Mouse (Mus musculus) limb, embryonic 11.5 days (tissue): Measurements from ENCODE around the gene Draxin. TPM values are rescaled to one million over a fixed set of nuclear protein-coding genes. Genes with fewer than 3 reads are reported as not detected.

Experiments
- ATAC-seq: fragments of 200-750 bp; cut with Nextera tagmentation; 2 replicates; pipeline ENCODE4 v1.8.0; 2017; ENCODE audit warnings: low read depth; ENCODE audit not compliant: insufficient number of reproducible peaks, low FRiP score, low TSS enrichment
- DNase-seq: peaks from one replicate; pipeline ENCODE4 v3.0.0-alpha.2; 2015; ENCODE audit warnings: low spot score
- H3K27ac ChIP-seq: fragments of 300-500 bp; sonication (generic); replicated peaks from 2 replicates; pipeline ENCODE4 v1.5.1; 2014; ENCODE audit warnings: low read depth, mild to moderate bottlenecking, low read length
- H3K27me3 ChIP-seq: fragments of 300-500 bp; sonication (generic); 2 replicates; pipeline ENCODE4 v1.6.1; 2014; ENCODE audit warnings: mild to moderate bottlenecking, low read length, mixed read lengths; ENCODE audit not compliant: control insufficient read depth, insufficient read depth
- H3K36me3 ChIP-seq: fragments of 300-500 bp; sonication (generic); 2 replicates; pipeline ENCODE4 v1.6.1; 2014; ENCODE audit warnings: mild to moderate bottlenecking, low read length, moderate library complexity, mixed read lengths; ENCODE audit not compliant: control insufficient read depth, insufficient read depth
- H3K4me1 ChIP-seq: fragments of 300-500 bp; sonication (generic); 2 replicates; pipeline ENCODE4 v1.6.1; 2014; ENCODE audit warnings: low read length, mixed read lengths; ENCODE audit not compliant: control insufficient read depth, insufficient read depth
- H3K4me2 ChIP-seq: fragments of 300-500 bp; sonication (generic); 2 replicates; pipeline ENCODE4 v1.6.1; 2014; ENCODE audit warnings: low read depth, mild to moderate bottlenecking, moderate library complexity; ENCODE audit not compliant: severe bottlenecking
- H3K4me3 ChIP-seq: fragments of 300-500 bp; sonication (generic); 2 replicates; pipeline ENCODE4 v1.5.1; 2014; ENCODE audit warnings: low read depth, low read length
- H3K9ac ChIP-seq: fragments of 300-500 bp; sonication (generic); 2 replicates; pipeline ENCODE4 v1.6.1; 2014; ENCODE audit warnings: mild to moderate bottlenecking, low read length
- H3K9me3 ChIP-seq: fragments of 300-500 bp; sonication (generic); 2 replicates; pipeline ENCODE4 v1.6.1; 2016; ENCODE audit warnings: low read length; ENCODE audit not compliant: control insufficient read depth
- WGBS: fragments of 180-500 bp; shearing (Covaris S2); extraction: QIAGEN DNeasy Blood & Tissue Kit; methylation state at CpG from one replicate; pipeline ENCODE4 v1.1.7; 2014; 5-methylcytosine and 5-hydroxymethylcytosine counted together
- polyA plus RNA-seq: library from polyadenylated mRNA; unstranded; fragments of >200 nt; fragmentation: Nextera tagmentation; extraction: Ambion mirVana; gene quantifications from 2 replicates; pipeline ENCODE4 v1.2.1, GENCODE M21; 2014

The Draxin gene
- polyA plus RNA-seq, 1 experiment from 2014 or later: 2.5 TPM

- Histone ChIP-seq H3K9me3 (no peaks in the 10 kb centered on the region), H3K27me3 (no peaks in the 10 kb centered on the region), H3K9ac (no peak overlapping the region), H3K27ac (no peak overlapping the region), H3K36me3 (no peaks in the 10 kb centered on the region; the same call in 1 of the 2 replicates), H3K4me2 (no peak overlapping the region), H3K4me3 (no peak overlapping the region), H3K4me1 (peaks cover 16% of the 10 kb centered on the region)
- WGBS: 88% methylated on average over 2 of the region's 2 CpGs
- no peak for DNase-seq
- no peak for ATAC-seq
Measured at GRCm38 (mm10) chr4:148147714-148148113, 17.2 kb upstream of the Draxin start.

- DNase-seq (no peak), ATAC-seq (no peak)
- no peaks in the 10 kb centered on the region for H3K27me3 ChIP-seq
Measured at GRCm38 (mm10) chr4:148143721-148144120, 13.2 kb upstream of the Draxin start.

GRCm38 (mm10) chr4:148140098-148141011 is 9.9 kb upstream of the Draxin start:
- no peaks in the 10 kb centered on the region for H3K4me1 ChIP-seq
- peak overlapping the region; percentile 63 for H3K4me3 ChIP-seq
- peak overlapping the region; percentile 87 for H3K4me2 ChIP-seq
- ATAC-seq (peak; percentile 91), DNase-seq (peak; percentile 97)
- H3K9ac ChIP-seq: peak overlapping the region; percentile 71
- H3K27me3 ChIP-seq: no peaks in the 10 kb centered on the region
- no peaks in the 10 kb centered on the region for H3K36me3 ChIP-seq
- H3K27ac ChIP-seq: peak overlapping the region; percentile 86
- H3K9me3 ChIP-seq: no peaks in the 10 kb centered on the region
- WGBS: under 1% methylated on average over 64 of the region's 65 CpGs

More at GRCm38 (mm10) chr4:148143721-148144120, 13.2 kb upstream of the Draxin start:
- 88% methylated on average over 5 of the region's 5 CpGs for WGBS
- H3K9me3 ChIP-seq: no peaks in the 10 kb centered on the region
- H3K4me1 ChIP-seq: no peaks in the 10 kb centered on the region
- H3K9ac ChIP-seq: no peak overlapping the region
- H3K36me3 ChIP-seq: no peaks in the 10 kb centered on the region; the same call in 1 of the 2 replicates
- H3K4me3 ChIP-seq: no peak overlapping the region
- no peak overlapping the region for H3K4me2 ChIP-seq
- no peak overlapping the region for H3K27ac ChIP-seq

- Histone ChIP-seq H3K4me1 (no peaks in the 10 kb centered on the region), H3K4me2 (peak overlapping the region; percentile 87), H3K9ac (no peak overlapping the region), H3K27ac (no peak overlapping the region), H3K36me3 (no peaks in the 10 kb centered on the region), H3K4me3 (peak overlapping the region; percentile 63), H3K27me3 (no peaks in the 10 kb centered on the region), H3K9me3 (no peaks in the 10 kb centered on the region)
- DNase-seq (no peak), ATAC-seq (peak; percentile 7; the same call in 1 of the 2 replicates)
- WGBS: 1% methylated on average over 12 of the region's 12 CpGs
Measured at GRCm38 (mm10) chr4:148139767-148140097, 9.2 kb upstream of the Draxin start.

GRCm38 (mm10) chr4:148137503-148137902 is 7.0 kb upstream of the Draxin start:
- ATAC-seq: no peak
- no peaks in the 10 kb centered on the region for H3K4me1 ChIP-seq
- no peak for DNase-seq
- H3K36me3 ChIP-seq: no peaks in the 10 kb centered on the region
- no peaks in the 10 kb centered on the region; the same call in 1 of the 2 replicates for H3K9me3 ChIP-seq
- H3K27me3 ChIP-seq: no peaks in the 10 kb centered on the region
- H3K27ac ChIP-seq: no peak overlapping the region
- no peak overlapping the region for H3K9ac ChIP-seq
- H3K4me3 ChIP-seq: no peak overlapping the region
- H3K4me2 ChIP-seq: no peak overlapping the region
- WGBS: 77% methylated on average over 8 of the region's 8 CpGs

GRCm38 (mm10) chr4:148134988-148135387 is 4.5 kb upstream of the Draxin start:
- Histone ChIP-seq H3K4me3 (no peak overlapping the region), H3K4me1 (peaks cover 5% of the 10 kb centered on the region), H3K27me3 (peaks cover 3% of the 10 kb centered on the region; the same call in 1 of the 2 replicates), H3K9ac (no peak overlapping the region), H3K4me2 (no peak overlapping the region), H3K9me3 (no peaks in the 10 kb centered on the region; the same call in 1 of the 2 replicates), H3K27ac (no peak overlapping the region), H3K36me3 (no peaks in the 10 kb centered on the region)
- WGBS: 84% methylated on average over 8 of the region's 8 CpGs
- DNase-seq (no peak), ATAC-seq (no peak)

GRCm38 (mm10) chr4:148131497-148132081 is 1.1 kb upstream of the Draxin start:
- Histone ChIP-seq H3K4me1 (peaks cover 5% of the 10 kb centered on the region), H3K4me3 (peak overlapping the region; percentile 75), H3K4me2 (peak overlapping the region; percentile 84), H3K36me3 (no peaks in the 10 kb centered on the region), H3K27ac (0 out of 2 replicates have a peak overlapping the region, but pooled peaks have one; percentile 39), H3K9me3 (no peaks in the 10 kb centered on the region; the same call in 1 of the 2 replicates), H3K27me3 (peaks cover 8% of the 10 kb centered on the region; the same call in 1 of the 2 replicates), H3K9ac (peak overlapping the region; percentile 70)
- DNase-seq (peak; percentile 76), ATAC-seq (peak; percentile 65)
- under 1% methylated on average over 21 of the region's 21 CpGs for WGBS

- H3K36me3 ChIP-seq: no peaks in the 10 kb centered on the region
- DNase-seq (no peak), ATAC-seq (no peak)
- H3K27ac ChIP-seq: peak within 1 kb of the TSS; percentile 84
- H3K27me3 ChIP-seq: peaks cover 8% of the 10 kb centered on the region; the same call in 1 of the 2 replicates
- H3K9ac ChIP-seq: peak within 1 kb of the TSS; percentile 96
- WGBS: under 1% methylated on average over 16 of the region's 18 CpGs
- H3K9me3 ChIP-seq: no peaks in the 10 kb centered on the region; the same call in 1 of the 2 replicates
- peak within 1 kb of the TSS; percentile 75 for H3K4me3 ChIP-seq
- H3K4me2 ChIP-seq: peak within 1 kb of the TSS; percentile 84
- peaks cover 5% of the 10 kb centered on the region for H3K4me1 ChIP-seq
Measured at GRCm38 (mm10) chr4:148130133-148130532, 365 bp downstream of the Draxin start, which contains the start of gene Mad2l2. Mad2l2 (plus strand) TSS chr4:148130384.
